Mouse (Mus musculus) layer of hippocampus, adult 9-10 months (tissue): ENCODE results near the gene Lrif1.
"Not testable (repeated sequence)": the region's sequence is repeated elsewhere in the genome, so short reads cannot be mapped to it uniquely, and the experiment has no call there.

ENCODE experiments used
- DNase-seq: peaks from one replicate; pipeline ENCODE4 v3.0.0; 2022; ENCODE audit warnings: low spot score

Lrif1 gene

GRCm38 (mm10) chr3:106684830-106685229 is at the start of gene Lrif1:
Lrif1 (plus strand) TSS chr3:106684987.
- peak; percentile 76 for DNase-seq

GRCm38 (mm10) chr3:106672811-106673210 is 12.0 kb upstream of the Lrif1 start:
- DNase-seq = not testable (repeated sequence)

- no peak for DNase-seq
Observed at GRCm38 (mm10) chr3:106685381-106685780, 594 bp downstream of the Lrif1 start.

GRCm38 (mm10) chr3:106721397-106722027 is 36.7 kb downstream of the Lrif1 start:
- peak; percentile 93 for DNase-seq

- DNase-seq = peak; percentile 82
Observed at GRCm38 (mm10) chr3:106722028-106722945, 37.5 kb downstream of the Lrif1 start.

GRCm38 (mm10) chr3:106755898-106756297 is 71.1 kb downstream of the Lrif1 start:
- DNase-seq = no peak

GRCm38 (mm10) chr3:106771834-106772233 is 87.0 kb downstream of the Lrif1 start:
- no peak for DNase-seq

- no peak for DNase-seq
Observed at GRCm38 (mm10) chr3:106785130-106785529, 100.3 kb downstream of the Lrif1 start.
